Mouse (Mus musculus) cerebellum, postnatal 10 days (tissue): ENCODE results near the gene Pfn3.

Experiments used
- DNase-seq, 2 experiments: peaks; one replicate each; pipeline ENCODE4 v3.0.0; 2021; ENCODE audit warnings: mixed read lengths in 2 of 2

The Pfn3 gene

GRCm38 (mm10) chr13:55391626-55392029 is 23.4 kb downstream of the Pfn3 start:
- DNase-seq: no peak

- no peak for DNase-seq
Observed at GRCm38 (mm10) chr13:55390644-55391043, 24.4 kb downstream of the Pfn3 start.

DNA sequence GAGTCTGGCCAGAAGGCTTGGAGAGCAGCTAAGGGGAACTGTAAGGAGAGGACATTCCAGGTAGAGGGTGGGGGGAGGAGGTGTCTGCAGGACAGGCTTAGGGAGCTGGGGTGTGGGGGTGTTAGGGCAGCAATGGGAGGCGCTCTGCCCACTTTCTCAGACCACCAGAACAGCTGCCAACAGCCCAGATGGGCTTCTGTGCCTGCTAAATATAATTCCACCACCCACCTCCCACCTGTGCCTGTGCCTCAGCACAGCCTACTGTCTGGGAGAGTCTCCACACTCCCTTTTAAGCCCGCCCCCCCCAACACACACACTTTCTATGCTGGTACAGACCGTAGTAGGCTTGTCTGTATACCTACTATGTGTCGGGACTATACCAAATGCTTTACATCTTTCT is 33.2 kb downstream of the Pfn3 start:
- peak in 1 of 2 experiments; percentile 33 for DNase-seq

DNA sequence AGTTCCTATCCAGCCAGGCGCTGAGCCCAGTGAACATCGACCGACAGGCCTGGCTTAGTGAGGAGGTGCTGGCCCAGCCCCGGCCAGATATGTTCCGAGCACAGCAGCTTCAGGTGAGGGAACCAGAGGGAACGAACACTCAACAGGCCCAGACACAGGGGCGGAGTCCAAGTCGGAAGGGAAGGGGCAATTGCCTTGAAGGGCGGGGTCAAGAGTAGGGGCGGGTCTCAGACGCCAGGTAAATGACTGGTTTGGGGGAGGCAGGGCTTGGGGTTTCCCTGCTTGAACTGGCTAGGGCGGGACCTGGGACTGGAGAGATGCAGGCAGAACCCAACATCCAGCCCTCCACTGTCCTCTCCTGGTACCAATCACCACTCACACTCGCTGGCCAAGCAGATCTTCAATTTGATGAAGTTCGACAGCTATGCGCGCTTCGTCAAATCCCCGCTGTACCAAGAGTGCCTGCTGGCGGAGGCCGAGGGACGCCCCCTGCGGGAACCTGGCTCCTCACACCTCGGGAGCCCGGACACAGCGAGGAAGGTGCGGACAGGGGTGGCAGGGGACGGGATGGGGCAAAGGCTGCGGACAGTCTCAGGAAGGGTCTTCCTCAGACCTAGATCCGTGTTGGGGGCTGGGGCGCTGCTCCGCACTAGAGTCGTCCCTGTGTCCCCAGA is 36.0 kb downstream of the Pfn3 start:
- no peak for DNase-seq

DNA sequence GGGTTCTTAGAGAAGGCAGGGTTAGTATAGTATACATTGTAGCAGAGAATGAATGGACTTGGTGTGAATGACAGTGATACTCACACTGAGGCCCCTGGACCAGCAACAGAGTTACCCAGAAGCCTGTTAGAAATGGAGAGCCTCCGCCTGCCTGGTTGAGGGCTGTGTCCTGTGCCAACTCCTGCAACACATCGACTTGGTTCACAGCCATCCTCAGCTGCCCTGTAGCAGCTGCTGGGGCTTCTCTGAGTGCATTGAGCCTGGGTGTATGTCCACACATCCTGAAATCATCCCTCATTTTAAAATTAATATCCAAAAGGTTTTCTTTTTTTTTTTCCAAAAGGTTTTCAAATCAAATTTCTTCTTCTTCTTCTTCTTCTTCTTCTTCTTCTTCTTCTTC is 39.2 kb downstream of the Pfn3 start:
- DNase-seq: peak; percentile 58 to 65

DNA sequence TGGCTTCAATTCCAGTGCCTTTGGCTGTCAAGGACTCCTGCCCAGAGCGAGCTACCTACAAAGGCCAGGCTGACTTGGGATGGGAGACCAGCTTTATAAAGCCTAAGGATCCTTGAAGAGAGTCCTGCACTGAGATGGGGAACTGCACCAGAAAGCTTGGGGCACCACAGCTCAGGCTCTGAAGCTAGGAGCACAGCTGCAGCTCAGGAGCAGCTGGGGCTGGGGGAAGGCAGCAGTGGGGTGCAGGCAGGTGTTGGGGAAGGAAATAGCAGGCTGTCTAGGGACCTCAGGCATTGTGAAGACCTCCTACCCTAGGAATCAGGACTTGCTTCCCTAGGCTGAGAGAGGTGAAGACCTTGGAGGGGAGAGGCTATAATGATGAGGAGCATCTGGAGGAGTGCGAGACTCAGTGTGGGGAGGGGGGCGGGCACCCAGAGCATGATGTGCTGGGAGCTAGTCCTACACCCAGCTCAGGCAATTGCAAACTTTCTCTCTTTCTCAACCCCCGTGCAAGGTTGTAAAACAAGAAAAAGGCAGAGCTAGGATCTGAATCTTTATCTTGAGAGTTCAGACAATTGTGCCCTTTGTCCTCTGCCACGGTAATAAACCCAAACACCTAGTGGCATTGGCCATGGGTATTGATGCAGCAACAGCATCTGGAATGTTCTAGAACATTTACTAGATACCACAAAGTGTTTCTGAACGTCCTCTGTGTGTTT is 40.7 kb downstream of the Pfn3 start:
- DNase-seq: no peak

GRCm38 (mm10) chr13:55371740-55372139 is 43.3 kb downstream of the Pfn3 start:
- DNase-seq: peak in 1 of 2 experiments; percentile 54

GRCm38 (mm10) chr13:55371007-55371681 is 43.9 kb downstream of the Pfn3 start:
- peak; percentile 55 to 56 for DNase-seq

- no peak for DNase-seq
Observed at GRCm38 (mm10) chr13:55370234-55370633, 44.8 kb downstream of the Pfn3 start.

DNA sequence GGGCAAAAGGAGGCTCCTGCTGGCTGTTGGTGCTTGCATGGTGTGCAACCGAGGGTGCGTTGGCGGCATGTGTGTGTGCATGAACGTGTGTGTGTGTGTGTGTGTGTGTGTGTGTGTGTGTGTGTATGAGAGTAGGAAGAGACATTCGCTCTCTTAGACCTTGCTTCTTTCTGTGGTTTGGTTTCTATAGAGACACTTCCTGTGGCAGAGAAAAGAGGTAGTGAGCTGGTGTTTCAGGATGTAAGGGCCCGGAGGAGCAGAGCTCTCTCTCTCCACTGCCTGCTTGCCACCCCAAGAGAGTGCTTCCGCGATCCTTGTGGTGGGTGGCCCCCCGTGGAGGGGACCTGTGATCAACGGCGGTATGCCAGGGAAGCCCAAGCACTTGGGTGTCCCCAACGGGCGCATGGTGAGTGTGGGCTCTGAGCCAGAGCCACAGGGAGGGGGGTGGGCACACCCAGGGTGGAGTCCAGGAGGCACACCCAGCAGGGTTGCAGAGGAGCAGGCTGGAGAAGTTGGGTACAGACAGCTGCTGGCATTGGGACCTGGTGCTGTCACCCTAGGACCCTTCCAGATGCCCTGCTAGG is 45.4 kb downstream of the Pfn3 start, which contains the start of gene Rgs14:
Gene Rgs14, plus strand, starts transcription at position 202 of the 584 bp plus-strand sequence.
- no peak for DNase-seq

GRCm38 (mm10) chr13:55368401-55368800 is 46.6 kb downstream of the Pfn3 start:
- no peak for DNase-seq
